Mouse (Mus musculus): Measurements from ENCODE around the gene Rlbp1. TPM values are rescaled to one million over a fixed set of nuclear protein-coding genes. Genes with fewer than 3 reads are reported as not detected.
A peak's percentile ranks its signal among the peaks of the same experiment; 100 is the strongest.

The Rlbp1 gene
- polyA plus RNA-seq, 1 experiment from 2014 or later, result 26.7 TPM

DNA sequence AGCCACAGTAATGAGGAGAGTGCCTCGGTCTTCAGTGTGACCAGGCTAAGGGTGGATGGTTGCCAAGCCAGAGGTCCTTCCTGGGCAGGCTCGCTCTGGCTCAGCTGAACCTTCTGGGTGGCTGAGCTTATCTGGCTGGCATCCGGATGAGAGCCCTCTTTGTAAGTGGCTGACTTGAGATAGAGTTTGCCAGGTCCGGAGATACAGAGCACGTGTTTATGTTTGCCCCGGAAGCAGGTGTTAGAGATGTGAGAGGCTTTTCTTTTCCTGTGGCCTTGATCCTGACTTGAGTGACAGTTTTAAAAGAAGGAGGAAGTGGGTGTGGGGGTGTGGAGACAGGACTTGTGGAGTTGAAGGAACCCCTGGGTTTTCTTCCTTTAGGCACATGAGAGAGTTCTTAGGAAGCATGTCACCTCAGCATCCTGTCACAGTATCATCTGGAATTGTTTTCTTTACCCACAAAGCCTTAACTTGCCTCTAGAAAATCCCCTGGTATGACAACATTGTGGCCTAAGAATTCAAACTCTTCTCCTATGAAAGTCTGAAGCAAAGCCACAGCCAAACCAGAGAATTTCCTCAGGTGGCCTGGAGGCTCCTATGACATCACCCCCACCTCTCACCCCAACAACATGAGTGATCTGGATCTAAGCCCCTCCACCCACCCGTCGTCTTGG lies 23.3 kb downstream of the Rlbp1 start:
- H3K4me2 ChIP-seq (replicated peaks), result no peak overlapping the region
- peak overlapping the region; percentile 72 for H3K27ac ChIP-seq
- DNase-seq (ENCODE audit: low spot score), result no peak
- H3K9me3 ChIP-seq (ENCODE audit: control insufficient read depth, low read length), result no peaks in the 10 kb centered on the region
- WGBS, result 75% methylated on average over 8 of the region's 8 CpGs
- no peak overlapping the region for H3K4me3 ChIP-seq (replicated peaks; ENCODE audit: low read length)
- peaks cover 17% of the 10 kb centered on the region for H3K4me1 ChIP-seq (replicated peaks; ENCODE audit: control insufficient read depth, insufficient read depth, low read length)
- H3K36me3 ChIP-seq (replicated peaks; ENCODE audit: control insufficient read depth, insufficient read depth), result peaks cover 42% of the 10 kb centered on the region
- no peak overlapping the region for H3K9ac ChIP-seq
- H3K27me3 ChIP-seq (ENCODE audit: control insufficient read depth, insufficient read depth, low read length), result no peaks in the 10 kb centered on the region
- peak; percentile 43 for ATAC-seq (ENCODE audit: low FRiP score)

DNA sequence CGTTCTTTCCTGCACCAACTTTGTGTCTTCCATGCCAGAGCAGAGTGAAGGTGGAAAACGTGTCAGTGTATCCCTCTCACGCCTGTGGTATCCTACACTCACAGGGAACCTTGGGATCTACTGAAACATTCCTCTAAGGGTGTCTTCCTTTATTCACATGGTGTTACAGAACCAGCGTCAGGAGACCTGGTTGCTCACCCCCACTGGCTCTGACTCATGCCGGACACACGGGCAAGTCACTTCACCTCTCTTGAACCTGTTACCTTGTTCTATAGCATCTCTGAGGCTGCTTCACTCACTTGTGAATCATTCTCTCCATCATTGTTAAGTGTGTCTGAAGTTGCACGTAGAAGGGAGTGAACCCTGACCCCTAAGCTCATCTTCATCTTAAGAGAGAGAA lies 24.0 kb downstream of the Rlbp1 start:
- ATAC-seq (ENCODE audit: low FRiP score) (no peak), DNase-seq (ENCODE audit: low spot score) (no peak)
- H3K9me3 ChIP-seq (ENCODE audit: control insufficient read depth, low read length), result no peaks in the 10 kb centered on the region
- no peaks in the 10 kb centered on the region for H3K27me3 ChIP-seq (ENCODE audit: control insufficient read depth, insufficient read depth, low read length)
- H3K4me3 ChIP-seq (replicated peaks; ENCODE audit: low read length), result no peak overlapping the region
- H3K36me3 ChIP-seq (replicated peaks; ENCODE audit: control insufficient read depth, insufficient read depth), result peaks cover 49% of the 10 kb centered on the region
- 88% methylated on average over 7 of the region's 7 CpGs for WGBS
- H3K4me2 ChIP-seq (replicated peaks), result no peak overlapping the region
- peaks cover 18% of the 10 kb centered on the region for H3K4me1 ChIP-seq (replicated peaks; ENCODE audit: control insufficient read depth, insufficient read depth, low read length)
- no peak overlapping the region for H3K9ac ChIP-seq
- H3K27ac ChIP-seq, result peak overlapping the region; percentile 72

DNA sequence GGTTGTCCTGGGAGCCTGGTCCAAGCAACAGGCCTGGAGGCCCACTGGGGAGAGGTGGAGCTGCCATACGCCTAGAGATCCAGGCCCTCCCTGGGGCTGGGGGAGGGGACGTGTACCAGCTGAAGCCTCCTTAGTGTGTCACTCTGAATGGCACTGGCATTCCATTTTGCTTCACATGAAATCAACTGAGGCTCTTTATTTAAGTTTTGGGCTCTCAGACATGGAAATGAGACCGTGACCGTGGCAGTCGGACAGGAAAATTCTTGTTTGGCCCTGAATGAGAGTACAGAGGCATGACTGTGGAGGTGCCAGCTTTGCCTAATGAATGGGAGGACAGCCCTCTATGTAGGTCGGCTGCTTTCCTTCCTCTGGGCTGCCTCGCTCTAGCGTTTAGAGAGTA lies 24.6 kb downstream of the Rlbp1 start:
- H3K36me3 ChIP-seq (replicated peaks; ENCODE audit: control insufficient read depth, insufficient read depth), result peaks cover 53% of the 10 kb centered on the region
- H3K4me3 ChIP-seq (replicated peaks; ENCODE audit: low read length), result no peak overlapping the region
- peak overlapping the region; percentile 72 for H3K27ac ChIP-seq
- no peaks in the 10 kb centered on the region for H3K9me3 ChIP-seq (ENCODE audit: control insufficient read depth, low read length)
- H3K27me3 ChIP-seq (ENCODE audit: control insufficient read depth, insufficient read depth, low read length), result no peaks in the 10 kb centered on the region
- peak; percentile 53 for DNase-seq (ENCODE audit: low spot score)
- H3K9ac ChIP-seq, result no peak overlapping the region
- peak; percentile 87 for ATAC-seq (ENCODE audit: low FRiP score)
- H3K4me2 ChIP-seq (replicated peaks), result no peak overlapping the region
- peaks cover 18% of the 10 kb centered on the region for H3K4me1 ChIP-seq (replicated peaks; ENCODE audit: control insufficient read depth, insufficient read depth, low read length)
- 48% methylated on average over 8 of the region's 8 CpGs for WGBS

DNA sequence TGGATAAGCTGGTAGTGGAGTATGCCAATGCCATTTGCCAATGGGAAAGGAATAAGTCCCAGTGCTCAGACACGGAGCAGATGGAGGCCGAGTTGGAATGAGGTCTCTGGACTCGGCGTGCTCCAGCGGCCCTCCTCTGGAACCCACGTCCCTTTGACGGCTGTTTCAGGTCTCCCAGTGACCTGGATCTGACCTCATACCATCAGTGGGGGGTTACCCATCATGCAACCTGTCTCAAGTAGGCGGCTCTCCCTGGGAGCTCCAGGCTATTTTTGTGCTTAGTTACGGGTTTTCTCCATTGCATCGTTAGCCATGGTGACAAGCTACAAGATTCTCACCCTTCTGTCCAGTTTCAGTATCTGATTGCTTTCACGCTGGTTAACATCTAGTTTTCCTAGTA lies 26.8 kb downstream of the Rlbp1 start:
- ATAC-seq (ENCODE audit: low FRiP score) (no peak), DNase-seq (ENCODE audit: low spot score) (no peak)
- no peaks in the 10 kb centered on the region for H3K27me3 ChIP-seq (ENCODE audit: control insufficient read depth, insufficient read depth, low read length)
- no peak overlapping the region for H3K4me3 ChIP-seq (replicated peaks; ENCODE audit: low read length)
- H3K4me1 ChIP-seq (replicated peaks; ENCODE audit: control insufficient read depth, insufficient read depth, low read length), result peaks cover 18% of the 10 kb centered on the region
- H3K27ac ChIP-seq, result peak overlapping the region; percentile 72; the same call in 1 of the 2 replicates
- H3K4me2 ChIP-seq (replicated peaks), result no peak overlapping the region
- 52% methylated on average over 11 of the region's 11 CpGs for WGBS
- H3K36me3 ChIP-seq (replicated peaks; ENCODE audit: control insufficient read depth, insufficient read depth), result peaks cover 69% of the 10 kb centered on the region
- H3K9me3 ChIP-seq (ENCODE audit: control insufficient read depth, low read length), result no peaks in the 10 kb centered on the region
- no peak overlapping the region for H3K9ac ChIP-seq

DNA sequence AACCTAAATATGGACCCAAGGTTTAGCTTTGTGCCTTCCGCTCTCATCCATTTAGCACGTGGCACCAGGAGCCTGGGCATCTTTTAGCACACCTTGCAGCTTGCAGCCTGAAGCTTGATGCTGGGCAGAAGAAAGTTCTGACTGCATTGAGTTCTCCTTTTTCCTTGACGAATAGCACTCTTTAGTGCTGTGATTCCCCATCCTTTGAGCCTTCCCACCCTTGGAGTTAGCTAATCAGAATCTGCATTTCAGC lies 27.7 kb downstream of the Rlbp1 start:
- whole genome bisulfite sequencing, result 83% methylated on average over 3 of the region's 3 CpGs
- DNase-seq (ENCODE audit: low spot score) (no peak), ATAC-seq (ENCODE audit: low FRiP score) (no peak)
- Histone ChIP-seq H3K4me2 (replicated peaks) (no peak overlapping the region), H3K4me3 (replicated peaks; ENCODE audit: low read length) (no peak overlapping the region), H3K9ac (no peak overlapping the region), H3K9me3 (ENCODE audit: control insufficient read depth, low read length) (no peaks in the 10 kb centered on the region), H3K27ac (no peak overlapping the region), H3K4me1 (replicated peaks; ENCODE audit: control insufficient read depth, insufficient read depth, low read length) (peaks cover 14% of the 10 kb centered on the region), H3K36me3 (replicated peaks; ENCODE audit: control insufficient read depth, insufficient read depth) (peaks cover 75% of the 10 kb centered on the region), H3K27me3 (ENCODE audit: control insufficient read depth, insufficient read depth, low read length) (no peaks in the 10 kb centered on the region)

DNA sequence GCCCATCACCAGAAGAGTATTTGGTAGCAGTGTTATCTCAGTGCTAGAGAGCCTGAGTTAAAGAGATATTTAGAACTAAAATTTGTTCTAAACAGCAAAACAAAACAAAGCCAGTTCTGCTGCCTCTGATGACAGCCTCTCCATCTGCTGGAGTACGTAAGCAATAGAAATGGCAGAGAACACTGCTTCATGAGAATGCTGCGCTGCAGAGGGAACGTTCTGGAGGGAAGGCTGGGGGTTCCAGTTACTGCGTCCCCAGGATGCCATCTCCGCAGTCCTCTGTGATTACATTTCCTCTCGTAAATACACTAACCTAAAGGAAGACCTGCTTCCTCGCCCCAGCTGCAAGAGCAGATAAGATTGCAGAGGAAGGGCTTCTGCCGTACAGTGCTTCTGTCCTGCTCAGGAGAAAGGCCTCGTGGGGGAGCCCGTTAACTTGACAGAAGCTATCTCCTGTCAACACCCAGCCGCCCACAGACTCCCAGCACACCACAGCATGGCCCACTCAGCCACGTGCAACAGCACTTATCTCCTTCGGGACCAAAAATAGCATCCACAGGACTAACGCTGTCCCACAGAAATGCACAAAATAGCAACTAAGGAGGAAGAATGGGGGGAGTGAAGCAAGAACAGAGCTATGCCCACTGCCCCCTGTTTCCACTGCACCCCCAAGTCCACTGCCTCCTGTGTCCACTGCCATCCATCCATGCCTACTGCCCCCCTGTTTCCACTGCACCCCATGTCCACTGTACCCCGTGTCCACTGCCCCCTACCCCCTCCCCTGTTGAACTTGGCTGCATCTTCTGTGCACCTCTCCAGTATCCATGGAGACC lies 28.3 kb downstream of the Rlbp1 start:
- WGBS, result 67% methylated on average over 15 of the region's 15 CpGs
- peaks cover 76% of the 10 kb centered on the region for H3K36me3 ChIP-seq (replicated peaks; ENCODE audit: control insufficient read depth, insufficient read depth)
- peaks cover 14% of the 10 kb centered on the region for H3K4me1 ChIP-seq (replicated peaks; ENCODE audit: control insufficient read depth, insufficient read depth, low read length)
- peak overlapping the region; percentile 32; the same call in 1 of the 2 replicates for H3K27ac ChIP-seq
- 0 out of 2 replicates have a peak overlapping the region, but pooled peaks have one; percentile 24 for H3K9ac ChIP-seq
- no peak overlapping the region for H3K4me2 ChIP-seq (replicated peaks)
- ATAC-seq (ENCODE audit: low FRiP score) (no peak), DNase-seq (ENCODE audit: low spot score) (no peak)
- no peak overlapping the region for H3K4me3 ChIP-seq (replicated peaks; ENCODE audit: low read length)
- no peaks in the 10 kb centered on the region for H3K27me3 ChIP-seq (ENCODE audit: control insufficient read depth, insufficient read depth, low read length)
- no peaks in the 10 kb centered on the region for H3K9me3 ChIP-seq (ENCODE audit: control insufficient read depth, low read length)

DNA sequence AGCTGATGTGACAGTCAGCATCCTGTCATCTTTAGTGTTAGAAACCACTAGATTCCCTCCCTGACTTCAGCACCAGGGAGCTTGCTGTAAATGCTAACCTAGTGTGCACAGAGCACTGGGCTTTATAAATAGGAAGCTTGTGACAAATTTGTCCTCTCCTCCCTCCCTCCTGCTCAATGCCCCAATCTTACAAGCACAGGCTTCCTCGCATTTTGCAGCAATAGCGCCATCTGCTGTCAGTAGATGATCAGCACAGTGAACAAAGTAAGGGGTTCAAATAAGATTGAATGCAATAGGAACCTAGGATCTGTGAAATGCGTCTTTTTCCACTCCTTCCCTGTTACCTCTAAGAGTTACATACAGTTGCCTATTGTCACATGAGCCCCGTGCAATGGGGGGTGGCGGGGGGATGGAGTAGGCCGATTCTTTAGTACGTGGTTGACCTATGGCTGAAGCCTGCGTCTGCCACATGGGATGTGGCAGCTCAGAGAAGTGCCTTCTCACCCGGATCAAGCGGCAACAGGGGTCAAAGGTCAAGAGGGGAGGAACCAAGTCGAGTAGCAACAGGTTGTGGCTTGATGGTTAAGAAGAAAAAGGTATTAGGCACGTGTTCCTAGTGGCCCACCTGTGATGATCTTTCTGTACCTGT lies 37.0 kb downstream of the Rlbp1 start:
- no peak overlapping the region for H3K9ac ChIP-seq
- H3K4me1 ChIP-seq (replicated peaks; ENCODE audit: control insufficient read depth, insufficient read depth, low read length), result no peaks in the 10 kb centered on the region
- peaks cover 61% of the 10 kb centered on the region for H3K36me3 ChIP-seq (replicated peaks; ENCODE audit: control insufficient read depth, insufficient read depth)
- no peak overlapping the region for H3K27ac ChIP-seq
- no peaks in the 10 kb centered on the region for H3K9me3 ChIP-seq (ENCODE audit: control insufficient read depth, low read length)
- H3K27me3 ChIP-seq (ENCODE audit: control insufficient read depth, insufficient read depth, low read length), result no peaks in the 10 kb centered on the region
- 39% methylated on average over 12 of the region's 12 CpGs for WGBS
- H3K4me3 ChIP-seq (replicated peaks; ENCODE audit: low read length), result no peak overlapping the region
- ATAC-seq (ENCODE audit: low FRiP score) (peak; percentile 74), DNase-seq (ENCODE audit: low spot score) (peak; percentile 93)
- no peak overlapping the region for H3K4me2 ChIP-seq (replicated peaks)

DNA sequence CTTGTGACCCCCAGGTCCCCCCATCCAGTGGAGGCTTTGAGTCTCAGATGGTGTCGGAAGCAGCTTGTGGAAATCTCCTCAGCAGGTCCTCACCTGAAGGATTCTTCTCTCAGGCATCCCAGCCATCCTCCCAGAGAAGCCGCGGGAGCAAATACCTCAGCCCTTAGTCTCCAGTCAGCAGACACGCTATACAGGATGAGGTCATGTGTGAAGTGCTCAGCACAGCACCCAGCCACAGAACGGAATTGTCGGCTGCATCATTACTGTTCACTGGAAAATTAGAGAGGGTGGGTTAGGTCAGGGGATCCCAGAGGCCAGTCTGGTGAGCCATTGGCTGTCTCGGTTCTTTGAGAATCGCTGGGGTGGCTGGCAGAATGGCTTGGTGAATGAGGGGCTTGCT lies 38.0 kb downstream of the Rlbp1 start:
- 86% methylated on average over 8 of the region's 8 CpGs for WGBS
- H3K4me3 ChIP-seq (replicated peaks; ENCODE audit: low read length), result no peak overlapping the region
- H3K36me3 ChIP-seq (replicated peaks; ENCODE audit: control insufficient read depth, insufficient read depth), result peaks cover 52% of the 10 kb centered on the region
- no peak overlapping the region for H3K4me2 ChIP-seq (replicated peaks)
- DNase-seq (ENCODE audit: low spot score) (no peak), ATAC-seq (ENCODE audit: low FRiP score) (no peak)
- no peaks in the 10 kb centered on the region for H3K9me3 ChIP-seq (ENCODE audit: control insufficient read depth, low read length)
- H3K4me1 ChIP-seq (replicated peaks; ENCODE audit: control insufficient read depth, insufficient read depth, low read length), result no peaks in the 10 kb centered on the region
- no peak overlapping the region for H3K9ac ChIP-seq
- H3K27me3 ChIP-seq (ENCODE audit: control insufficient read depth, insufficient read depth, low read length), result no peaks in the 10 kb centered on the region
- no peak overlapping the region for H3K27ac ChIP-seq

DNA sequence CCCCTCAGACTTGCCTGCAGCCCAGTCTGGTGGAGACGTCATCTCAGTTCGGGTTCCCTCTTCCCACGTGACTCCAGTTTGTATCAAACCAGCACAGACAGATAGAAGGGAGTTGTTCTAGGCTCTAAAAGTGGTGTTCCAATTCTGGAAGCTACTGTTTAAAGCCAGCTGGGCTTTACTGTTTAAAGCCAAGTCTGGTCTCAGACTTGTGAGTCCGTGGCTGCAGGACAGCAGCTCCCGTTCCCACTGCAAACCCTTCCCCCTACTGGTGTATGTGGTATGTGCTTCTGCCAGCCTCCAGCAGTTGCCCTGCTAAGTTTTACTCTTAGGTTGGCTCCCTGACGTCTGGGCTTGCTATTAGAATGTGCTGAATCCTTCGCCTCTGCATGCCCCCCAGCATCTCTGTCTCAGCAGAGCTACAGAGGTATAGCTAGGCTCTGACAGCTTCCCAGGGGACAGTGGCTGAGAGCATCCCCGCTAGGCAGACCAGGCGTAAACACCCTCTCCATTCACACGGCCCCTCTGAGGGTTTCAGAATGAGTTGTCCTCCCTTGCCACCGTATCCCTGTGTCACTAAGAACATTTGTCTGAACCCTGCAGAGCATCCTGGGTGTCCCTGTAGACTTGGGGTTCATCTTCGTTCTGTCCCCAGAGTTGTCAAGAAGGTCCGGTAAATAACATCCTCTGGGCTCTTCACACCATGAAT lies 39.6 kb downstream of the Rlbp1 start:
- Histone ChIP-seq H3K4me1 (replicated peaks; ENCODE audit: control insufficient read depth, insufficient read depth, low read length) (no peaks in the 10 kb centered on the region), H3K36me3 (replicated peaks; ENCODE audit: control insufficient read depth, insufficient read depth) (peaks cover 39% of the 10 kb centered on the region), H3K4me3 (replicated peaks; ENCODE audit: low read length) (no peak overlapping the region), H3K27ac (no peak overlapping the region), H3K9me3 (ENCODE audit: control insufficient read depth, low read length) (no peaks in the 10 kb centered on the region), H3K4me2 (replicated peaks) (no peak overlapping the region), H3K27me3 (ENCODE audit: control insufficient read depth, insufficient read depth, low read length) (no peaks in the 10 kb centered on the region), H3K9ac (no peak overlapping the region)
- WGBS, result 70% methylated on average over 13 of the region's 13 CpGs
- DNase-seq (ENCODE audit: low spot score) (no peak), ATAC-seq (ENCODE audit: low FRiP score) (no peak)
